Mouse (Mus musculus) liver, postnatal 0 days (tissue): ENCODE measurements at regions not wholly inside any gene's neighbourhood (a gene's known extent, or its start where the extent isn't known, plus 50 kb on each side); places are given as distances from the start of the nearest gene placed in this dataset.

ENCODE experiments used
- ATAC-seq: fragments of 200-750 bp; cut with Nextera tagmentation; 2 replicates; pipeline ENCODE4 v1.8.0; 2017; ENCODE audit warnings: mild to moderate bottlenecking, moderate library complexity
- DNase-seq: peaks from one replicate; pipeline ENCODE4 v3.0.0-alpha.2; 2016
- H3K27ac ChIP-seq: fragments of 300-500 bp; sonication (generic); 2 replicates; pipeline ENCODE4 v1.5.1; 2014; ENCODE audit warnings: antibody characterized with exemption, moderate library complexity, mild to moderate bottlenecking, low read depth
- H3K27me3 ChIP-seq: fragments of 300-500 bp; sonication (generic); 2 replicates; pipeline ENCODE4 v1.6.1; 2014; ENCODE audit warnings: low read length, control low read depth, mixed read lengths; ENCODE audit not compliant: insufficient read depth
- H3K36me3 ChIP-seq: fragments of 300-500 bp; sonication (generic); replicated peaks from 2 replicates; pipeline ENCODE4 v1.6.1; 2014; ENCODE audit warnings: mild to moderate bottlenecking, control low read depth, low read length, moderate library complexity, mixed read lengths; ENCODE audit not compliant: insufficient read depth
- H3K4me1 ChIP-seq: fragments of 300-500 bp; sonication (generic); 2 replicates; pipeline ENCODE4 v1.6.1; 2014; ENCODE audit warnings: antibody characterized with exemption, mild to moderate bottlenecking, control low read depth; ENCODE audit not compliant: insufficient read depth
- H3K4me2 ChIP-seq: fragments of 300-500 bp; sonication (generic); 2 replicates; pipeline ENCODE4 v1.6.1; 2014; ENCODE audit warnings: low read depth, mild to moderate bottlenecking, low read length, moderate library complexity, mixed read lengths
- H3K4me3 ChIP-seq: fragments of 300-500 bp; sonication (generic); 2 replicates; pipeline ENCODE4 v1.5.1; 2014; ENCODE audit warnings: low read depth, low read length
- H3K9ac ChIP-seq: fragments of 300-500 bp; sonication (generic); replicated peaks from 2 replicates; pipeline ENCODE4 v1.6.1; 2014; ENCODE audit warnings: mild to moderate bottlenecking, moderate library complexity
- H3K9me3 ChIP-seq: fragments of 300-500 bp; sonication (generic); 2 replicates; pipeline ENCODE4 v1.6.1; 2016; ENCODE audit warnings: mild to moderate bottlenecking, control low read depth, low read length, mixed read lengths
- CTCF ChIP-seq: sonication (generic); IDR thresholded peaks from 2 replicates; pipeline ENCODE4 v1.5.1; 2016; ENCODE audit warnings: antibody characterized with exemption, low read depth
- EP300 ChIP-seq: IDR thresholded peaks from 2 replicates; pipeline ENCODE4 v1.6.1; 2016; ENCODE audit warnings: antibody characterized with exemption, low read depth, mild to moderate bottlenecking
- WGBS: fragments of 180-500 bp; shearing (Covaris S2); extraction: QIAGEN DNeasy Blood & Tissue Kit; methylation state at CpG from one replicate; pipeline ENCODE4 v1.1.7; 2014; ENCODE audit not compliant: insufficient replicate concordance; 5-methylcytosine and 5-hydroxymethylcytosine counted together

DNA sequence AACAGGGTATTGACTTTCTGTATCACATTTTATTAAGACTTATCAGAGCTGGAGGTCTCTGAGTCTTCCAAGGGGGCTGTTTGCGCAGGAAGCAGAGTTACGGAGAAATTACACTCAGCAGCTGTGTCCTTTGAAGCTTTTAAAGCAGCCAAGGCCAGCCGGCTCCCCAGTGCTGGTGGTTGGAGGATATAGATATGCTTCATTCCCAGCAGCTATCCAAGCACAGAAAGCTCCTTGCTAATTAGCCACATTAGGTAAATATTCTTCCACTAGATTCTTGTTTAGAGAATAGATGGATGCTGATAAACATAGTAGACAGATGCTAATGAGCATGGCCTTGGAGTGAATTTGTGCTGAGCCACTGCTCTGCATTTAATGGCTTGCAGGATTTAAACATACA, 96.8 kb downstream of the Wscd1 start:
- Histone ChIP-seq H3K9me3 (no peaks in the 10 kb centered on the region), H3K4me3 (no peak overlapping the region), H3K36me3 (no peaks in the 10 kb centered on the region), H3K4me2 (no peak overlapping the region), H3K27ac (no peak overlapping the region), H3K4me1 (no peaks in the 10 kb centered on the region), H3K9ac (no peak overlapping the region), H3K27me3 (no peaks in the 10 kb centered on the region)
- 65% methylated on average over 3 of the region's 3 CpGs for WGBS
- ATAC-seq (no peak), DNase-seq (no peak)
- TF ChIP-seq CTCF: no peak
- no peak for TF ChIP-seq EP300

DNA sequence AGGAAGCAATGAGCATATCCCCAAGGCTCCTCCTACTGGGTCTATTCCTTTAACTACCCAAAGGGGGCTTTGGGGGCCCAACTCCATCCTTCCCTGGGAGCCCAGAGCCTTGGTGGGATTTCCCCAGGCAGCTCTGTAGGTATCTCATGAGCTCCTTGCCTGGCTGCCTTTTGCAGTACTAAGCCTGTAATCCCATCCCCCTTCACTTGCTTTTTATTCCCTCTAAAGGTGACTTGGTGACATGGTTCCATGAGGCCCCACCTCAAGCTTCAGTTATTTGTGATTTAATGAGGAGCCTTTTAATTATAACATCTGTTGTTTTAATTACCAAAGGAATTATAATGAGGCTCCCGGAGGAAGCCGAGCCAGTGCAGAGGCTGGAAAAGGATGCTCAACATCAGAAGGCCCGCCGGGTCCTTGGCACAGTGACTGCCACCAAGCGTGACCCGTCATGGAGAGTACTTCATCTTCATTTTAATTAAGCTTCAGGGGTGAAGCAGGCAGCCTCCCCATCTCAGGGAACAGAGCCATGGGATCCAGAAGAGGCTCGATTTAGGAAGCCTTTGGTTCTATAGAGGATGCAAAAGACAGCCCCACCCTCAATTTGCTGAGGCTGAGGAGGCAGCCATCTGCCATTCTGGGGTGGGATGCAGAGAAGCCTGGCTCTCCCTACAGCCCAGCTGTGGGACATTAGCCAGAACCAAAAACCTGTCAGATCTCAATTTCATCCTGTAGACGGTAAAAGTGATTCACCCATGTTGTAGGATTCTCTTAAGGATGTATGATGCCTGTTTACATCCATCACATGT, 91.1 kb downstream of the Wscd1 start:
- WGBS: 70% methylated on average over 8 of the region's 8 CpGs
- H3K9ac ChIP-seq: no peak overlapping the region
- no peak overlapping the region for H3K27ac ChIP-seq
- no peaks in the 10 kb centered on the region for H3K4me1 ChIP-seq
- ATAC-seq (no peak), DNase-seq (no peak)
- no peak overlapping the region for H3K4me2 ChIP-seq
- no peaks in the 10 kb centered on the region for H3K27me3 ChIP-seq
- no peaks in the 10 kb centered on the region for H3K36me3 ChIP-seq
- no peak for TF ChIP-seq CTCF
- no peak for TF ChIP-seq EP300
- H3K4me3 ChIP-seq: no peak overlapping the region
- no peaks in the 10 kb centered on the region for H3K9me3 ChIP-seq
